Mouse (Mus musculus) right cerebral cortex, adult 2 months (tissue): ENCODE results near the gene Chchd6.

Source experiments
- DNase-seq, 2 experiments: peaks; one replicate each; pipeline ENCODE4 v3.0.0; 2021 to 2022; ENCODE audit warnings: low spot score in 2 of 2

The Chchd6 gene

GRCm38 (mm10) chr6:89510154-89510553 is 85.3 kb downstream of the Chchd6 start:
- DNase-seq = no peak

GRCm38 (mm10) chr6:89508725-89509124 is 86.7 kb downstream of the Chchd6 start:
- DNase-seq = no peak

DNA sequence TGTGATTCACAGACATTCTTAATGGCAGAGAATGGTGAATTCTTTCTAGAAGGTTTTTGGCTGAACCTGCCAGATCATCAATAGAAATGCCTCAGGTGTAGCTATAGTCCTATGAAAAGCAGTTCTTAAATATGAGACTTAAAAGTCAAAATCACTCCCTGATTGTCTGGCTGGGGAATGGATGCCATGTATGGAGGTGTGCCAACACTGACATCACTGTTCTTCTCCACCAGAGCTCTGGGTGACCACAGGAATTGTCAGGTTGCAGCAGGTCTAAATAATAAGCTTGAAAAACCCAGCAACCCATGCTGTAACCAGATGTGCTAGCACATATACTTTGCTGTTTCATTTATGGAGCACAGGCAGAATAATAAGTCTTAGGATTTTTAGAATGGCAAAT is 87.2 kb downstream of the Chchd6 start:
- no peak for DNase-seq

DNA sequence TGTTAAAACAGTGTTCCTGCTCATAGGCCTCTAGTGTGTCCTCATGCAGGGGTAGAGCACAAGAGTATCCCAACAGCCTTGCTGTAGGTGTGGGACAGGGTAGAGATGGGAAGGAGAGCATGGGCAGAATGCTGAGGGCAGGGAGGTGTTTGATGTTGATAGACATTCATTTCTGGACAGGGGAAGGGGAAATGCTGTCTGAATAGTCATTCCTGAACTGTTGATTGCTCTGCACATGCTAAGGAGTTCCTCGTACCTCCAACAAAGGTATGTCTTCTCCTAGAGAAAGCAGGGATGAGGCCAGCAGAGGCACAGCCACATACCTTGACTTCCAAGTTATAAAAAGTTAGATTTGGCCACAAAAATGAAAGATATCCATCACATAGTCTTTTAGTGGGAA is 95.5 kb downstream of the Chchd6 start:
- no peak for DNase-seq

DNA sequence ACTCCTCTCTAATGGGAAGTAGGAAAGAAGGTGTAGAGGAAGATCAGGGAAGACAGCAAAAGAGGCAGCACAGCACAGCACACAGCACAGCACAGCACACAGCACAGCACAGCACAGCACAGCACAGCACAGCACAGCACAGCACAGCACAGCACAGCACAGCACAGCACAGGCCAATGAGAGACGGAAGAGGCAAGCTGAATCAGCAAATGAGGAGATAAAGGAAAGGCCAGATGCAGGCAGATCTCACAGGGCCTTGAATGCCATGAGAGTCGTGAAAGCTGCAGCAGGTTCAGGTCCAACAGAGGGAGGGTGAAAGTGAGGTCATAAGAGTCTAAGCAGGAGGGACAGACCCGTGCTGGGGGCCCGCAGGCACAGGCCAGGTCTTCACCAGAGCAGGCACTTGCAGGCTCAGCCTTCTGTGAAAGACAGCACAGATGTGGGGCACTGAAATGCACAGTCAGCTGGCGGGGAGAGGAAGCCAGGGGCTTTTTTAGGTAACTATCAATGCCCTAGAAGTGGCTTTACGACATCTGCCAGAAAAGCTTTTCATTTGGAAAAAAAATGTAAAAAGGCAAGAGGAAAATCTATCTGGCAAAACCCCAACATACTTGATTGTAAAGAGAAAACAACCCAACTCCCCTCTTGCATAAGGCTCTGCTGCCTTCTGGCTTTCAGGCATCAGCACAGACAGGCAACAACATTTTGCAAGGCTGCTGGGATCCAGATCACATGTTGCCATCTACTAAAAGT is 96.5 kb downstream of the Chchd6 start:
- peak; percentile 31 to 37 for DNase-seq

DNA sequence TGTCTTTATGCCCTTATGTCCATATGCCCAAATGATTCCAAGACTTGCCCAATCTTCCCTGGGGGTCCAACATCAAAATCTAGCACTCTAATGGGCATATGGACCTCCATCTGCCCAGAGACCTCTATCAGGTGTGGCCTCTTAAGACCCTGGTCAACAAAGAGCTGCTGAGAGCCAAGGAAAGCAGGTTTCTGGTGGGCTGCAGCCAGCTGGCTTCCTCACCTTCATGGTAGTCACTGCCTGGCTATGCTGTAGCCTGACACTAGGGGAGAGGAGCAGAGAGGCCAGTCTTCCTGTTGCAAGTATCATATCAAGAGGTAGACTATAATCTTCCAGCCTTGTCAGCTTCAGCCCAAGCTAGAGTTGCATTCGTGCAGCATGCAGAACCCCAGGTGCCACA is 98.5 kb downstream of the Chchd6 start:
- DNase-seq = no peak

GRCm38 (mm10) chr6:89492368-89492767 is 103.1 kb downstream of the Chchd6 start:
- DNase-seq = no peak

GRCm38 (mm10) chr6:89490369-89490768 is 105.1 kb downstream of the Chchd6 start:
- no peak for DNase-seq

GRCm38 (mm10) chr6:89489533-89489932 is 105.9 kb downstream of the Chchd6 start:
- no peak for DNase-seq

DNA sequence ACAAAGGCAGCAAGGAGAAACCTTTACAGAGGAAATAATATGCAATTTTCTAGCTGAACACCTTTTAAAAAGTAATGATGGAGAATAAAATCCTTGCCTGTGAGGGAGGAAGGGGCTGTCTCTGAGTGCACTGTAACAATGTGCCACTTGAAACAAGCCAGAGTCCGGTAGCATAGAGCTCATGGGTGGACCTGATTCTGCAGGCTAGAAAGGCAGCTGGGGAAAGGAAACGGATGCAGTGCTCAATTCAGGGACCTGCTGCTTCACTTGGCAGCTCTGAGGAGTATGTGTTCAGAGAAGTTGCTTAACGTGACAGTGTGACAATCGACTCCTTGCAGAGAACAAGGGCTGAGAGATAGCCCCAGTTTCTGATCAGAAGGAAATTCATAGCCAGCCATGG is 109.4 kb downstream of the Chchd6 start:
- DNase-seq = no peak

- no peak for DNase-seq
Observed at GRCm38 (mm10) chr6:89481192-89481591, 114.3 kb downstream of the Chchd6 start.

GRCm38 (mm10) chr6:89467908-89468307 is 127.5 kb downstream of the Chchd6 start:
- no peak for DNase-seq

DNA sequence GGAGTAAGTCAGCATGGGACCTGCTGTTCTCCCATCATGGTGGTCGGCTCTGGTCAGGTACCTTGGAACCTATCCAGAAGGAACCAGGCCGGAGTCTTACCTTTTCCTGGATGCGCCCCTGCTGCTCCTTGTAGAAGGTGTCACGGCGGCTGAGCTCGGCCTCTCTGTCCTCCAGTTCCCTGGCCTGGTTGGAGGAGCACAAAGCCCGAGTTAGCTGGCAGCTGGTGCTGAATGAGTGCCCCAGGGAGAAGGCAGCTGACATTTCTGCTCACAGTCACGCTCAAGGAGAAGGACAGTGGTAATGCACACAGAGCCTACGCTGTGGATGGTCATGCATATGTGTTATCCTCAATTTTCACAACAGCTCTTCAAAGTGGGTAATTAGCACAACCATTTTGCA is 128.2 kb downstream of the Chchd6 start:
- DNase-seq = no peak

DNA sequence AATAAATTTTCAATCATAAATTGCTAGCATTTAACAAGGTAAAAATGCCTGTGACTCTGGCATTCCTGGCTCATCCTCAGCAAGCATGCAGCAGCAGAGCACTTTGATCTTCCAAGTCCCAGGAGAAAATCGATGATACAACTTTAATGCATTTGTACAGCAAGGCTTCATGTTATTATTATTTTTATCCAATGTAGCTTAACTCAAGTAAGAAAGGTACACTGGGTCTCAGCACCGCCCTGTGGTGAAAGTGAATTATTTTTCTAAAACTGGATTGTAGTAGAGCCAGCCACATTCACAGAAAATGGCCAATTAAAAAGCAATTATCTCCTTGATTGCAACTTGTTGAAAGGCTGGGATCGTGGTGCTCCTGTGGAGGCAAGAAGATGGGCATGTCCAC is 128.6 kb downstream of the Chchd6 start:
- DNase-seq = no peak

DNA sequence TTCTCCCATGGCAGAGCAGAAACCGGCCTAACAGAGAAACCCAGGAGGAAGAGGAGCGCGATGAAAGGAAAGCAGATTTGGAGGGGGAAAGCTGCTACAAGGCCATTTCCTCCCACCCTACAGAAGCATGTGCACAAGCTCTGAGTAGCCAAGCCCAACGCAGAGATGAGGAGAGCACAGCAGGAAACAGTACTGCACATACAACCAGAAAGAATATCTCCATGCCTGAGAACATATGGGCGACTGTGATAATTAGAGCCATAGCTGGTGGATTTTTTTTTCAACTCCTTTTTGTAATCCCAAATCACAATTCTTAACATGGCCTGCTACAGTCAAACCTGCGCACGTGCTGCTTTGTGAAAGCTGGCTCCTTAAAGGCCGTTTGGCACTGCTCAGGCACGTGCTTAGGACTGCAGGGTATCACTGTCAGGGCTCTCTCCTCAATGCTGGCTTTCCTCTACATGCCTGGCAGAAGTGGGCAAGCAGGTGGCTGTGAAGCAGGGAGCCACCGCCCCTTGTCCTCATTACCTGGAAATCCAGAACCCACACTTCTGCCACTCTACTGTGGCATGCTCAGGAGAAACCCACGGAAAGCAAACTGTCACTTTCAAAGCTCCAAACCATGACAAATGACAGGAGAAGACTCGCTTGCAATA is 129.3 kb downstream of the Chchd6 start:
- DNase-seq = no peak

GRCm38 (mm10) chr6:89462223-89462760 is 133.2 kb downstream of the Chchd6 start:
- DNase-seq = no peak

- DNase-seq = no peak
Observed at GRCm38 (mm10) chr6:89461250-89462222, 133.9 kb downstream of the Chchd6 start.

DNA sequence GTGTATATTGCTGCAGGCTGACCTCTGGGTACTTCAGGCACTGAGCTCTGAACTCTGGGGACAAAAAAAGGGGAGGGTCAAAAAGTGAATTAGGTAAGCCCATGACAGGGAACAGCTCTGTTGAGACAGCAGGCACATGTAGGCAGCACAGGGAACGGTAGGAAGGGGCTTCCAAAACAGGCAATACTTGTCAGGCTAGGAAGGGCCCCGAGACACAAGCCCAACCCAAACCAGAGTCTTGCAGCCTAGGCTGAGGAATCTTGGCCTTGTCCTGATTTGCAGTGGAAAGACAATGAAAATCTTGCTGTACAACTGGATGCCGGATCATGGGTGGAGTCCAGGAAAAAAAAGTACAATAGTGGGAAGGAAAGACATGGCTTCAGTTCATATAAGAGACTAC is 135.8 kb downstream of the Chchd6 start:
- DNase-seq = no peak

GRCm38 (mm10) chr6:89457601-89458000 is 137.9 kb downstream of the Chchd6 start:
- DNase-seq = no peak

DNA sequence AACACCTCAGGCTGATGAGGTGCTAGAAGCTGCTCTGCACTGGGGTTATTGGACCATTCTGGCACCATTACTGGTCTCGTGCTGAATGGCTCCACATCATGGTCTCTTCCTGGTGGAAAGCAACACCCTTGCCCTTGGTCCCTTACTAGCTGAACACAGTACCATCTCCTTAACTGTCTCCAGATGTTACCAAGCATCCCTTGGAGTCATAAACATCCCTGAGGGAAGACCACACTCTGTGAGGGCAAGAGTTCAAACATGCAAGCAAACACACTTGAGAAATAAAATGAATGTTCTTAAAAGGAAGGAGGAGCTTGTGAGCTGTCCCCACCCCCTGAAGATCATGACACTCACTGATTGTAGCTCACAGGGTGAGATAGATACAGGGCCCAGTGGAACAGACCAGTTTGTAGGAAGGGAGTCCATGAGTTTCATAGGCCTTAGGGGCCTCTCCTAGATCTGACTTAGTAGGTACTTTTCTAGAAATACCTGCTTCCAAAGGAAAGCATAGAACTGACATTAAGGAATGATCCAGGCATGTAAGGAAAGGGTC is 139.0 kb downstream of the Chchd6 start:
- DNase-seq = no peak

DNA sequence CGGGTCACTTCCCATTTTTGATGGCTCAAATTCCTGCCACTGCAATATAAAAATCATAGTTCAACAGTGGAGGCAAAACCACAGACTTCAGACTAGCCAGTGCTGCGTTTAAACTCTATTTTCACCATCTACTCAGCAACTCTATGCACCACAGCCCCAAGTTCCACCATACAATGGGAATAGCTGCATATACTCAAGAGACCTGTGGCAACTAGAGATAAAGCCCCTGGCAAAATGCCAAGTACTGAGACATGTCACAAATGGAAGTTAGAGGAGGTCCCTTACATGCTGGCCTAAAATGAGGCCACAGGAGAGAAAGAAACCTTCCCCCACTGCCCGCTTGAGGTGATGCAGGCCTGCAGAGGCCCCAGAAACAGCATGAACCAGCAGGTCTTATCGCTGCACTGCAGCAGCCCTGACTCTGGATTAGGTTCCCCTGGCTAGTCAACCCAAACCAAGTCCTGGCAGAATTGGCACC is 139.9 kb downstream of the Chchd6 start:
- no peak for DNase-seq

DNA sequence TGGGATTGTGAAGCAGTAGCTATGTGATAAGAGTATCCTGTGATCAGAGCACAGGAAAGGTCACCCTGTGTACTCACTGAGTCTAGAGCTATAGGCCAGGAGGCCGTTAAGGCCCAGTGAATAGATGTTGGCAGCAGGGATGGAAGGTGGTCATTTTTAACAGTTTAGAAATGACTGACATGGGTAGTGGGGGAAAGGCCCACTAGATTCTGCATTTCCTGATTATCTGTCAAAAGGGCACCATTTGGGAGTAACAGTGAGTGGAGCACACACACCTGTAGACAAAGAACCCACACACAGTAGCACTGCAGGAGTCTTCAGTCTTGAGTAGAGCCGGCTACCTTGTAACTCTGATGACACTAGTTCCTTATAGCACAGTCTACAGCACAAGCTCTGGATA is 141.0 kb downstream of the Chchd6 start:
- no peak for DNase-seq
